Mouse (Mus musculus): ENCODE results near the gene Snrpb2.

The Snrpb2 gene

GRCm38 (mm10) chr2:143089866-143090265 is 27.0 kb downstream of the Snrpb2 start:
- ATAC-seq (ENCODE audit: insufficient number of reproducible peaks, low FRiP score, low TSS enrichment), result no peak

DNA sequence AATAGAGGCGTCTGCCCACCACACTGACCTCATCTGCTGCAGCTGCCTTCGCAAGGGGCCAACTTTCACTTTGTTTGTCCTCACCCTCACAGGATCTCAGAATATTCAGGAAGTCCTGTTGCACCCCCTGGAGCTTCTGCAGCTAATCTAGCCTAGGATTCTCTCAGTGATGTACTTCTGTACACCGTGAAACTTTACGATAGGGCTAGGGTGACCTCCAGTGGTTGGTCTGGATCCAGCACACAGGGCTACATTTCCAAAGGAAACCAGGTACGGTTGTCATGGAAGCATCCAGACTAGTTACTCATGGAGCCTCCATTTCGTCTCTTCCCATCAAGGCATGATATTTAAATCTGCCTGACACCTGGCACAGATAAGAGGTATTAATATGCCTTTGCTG is 30.9 kb downstream of the Snrpb2 start:
- ATAC-seq (ENCODE audit: insufficient number of reproducible peaks, low FRiP score, low TSS enrichment), result peak; percentile 56; the same call in 1 of the 2 replicates

DNA sequence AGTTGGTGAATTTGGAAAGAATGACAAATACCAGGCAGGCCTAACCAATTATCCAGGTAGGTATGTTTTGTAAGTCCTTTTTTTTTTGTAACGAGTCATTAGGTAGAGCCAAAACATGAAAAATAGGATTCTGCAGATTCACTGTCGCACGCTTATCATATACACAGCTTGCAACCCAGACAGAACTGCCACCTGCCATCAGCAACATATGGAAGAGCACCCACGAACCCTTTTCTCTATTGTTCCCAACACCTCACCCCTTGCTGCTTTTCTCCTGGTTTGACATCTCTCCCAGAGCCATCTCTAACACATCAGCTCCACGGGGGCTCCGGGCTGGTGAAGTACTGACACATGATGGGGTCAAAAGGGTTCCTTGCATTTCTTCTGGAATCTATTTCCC is 31.9 kb downstream of the Snrpb2 start:
- ATAC-seq (ENCODE audit: insufficient number of reproducible peaks, low FRiP score, low TSS enrichment), result no peak

GRCm38 (mm10) chr2:143097170-143097569 is 34.3 kb downstream of the Snrpb2 start:
- no peak for ATAC-seq (ENCODE audit: insufficient number of reproducible peaks, low FRiP score, low TSS enrichment)

GRCm38 (mm10) chr2:143113859-143114258 is 51.0 kb downstream of the Snrpb2 start:
- ATAC-seq (ENCODE audit: insufficient number of reproducible peaks, low FRiP score, low TSS enrichment), result peak; percentile 47

- peak; percentile 36; the same call in 1 of the 2 replicates for ATAC-seq (ENCODE audit: insufficient number of reproducible peaks, low FRiP score, low TSS enrichment)
Measured at GRCm38 (mm10) chr2:143114716-143115115, 51.9 kb downstream of the Snrpb2 start.

DNA sequence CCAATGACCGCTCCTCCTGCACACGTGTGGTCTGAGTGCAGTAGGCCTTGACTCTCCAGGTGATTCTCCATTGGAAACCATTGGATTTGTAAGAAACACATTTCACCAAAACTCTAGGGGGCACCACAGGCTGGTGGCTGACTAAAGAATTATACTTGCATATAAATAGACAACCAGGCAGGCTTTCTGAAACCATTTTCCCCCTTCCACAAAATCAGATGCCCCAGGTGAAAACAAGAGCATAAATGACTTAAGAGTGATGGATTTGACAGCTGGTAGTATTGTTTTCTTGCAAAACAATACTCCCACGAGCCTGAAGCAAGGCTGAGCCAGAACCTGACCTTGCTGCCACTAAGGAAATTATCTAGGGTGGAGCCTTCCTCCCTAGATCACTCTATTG is 54.6 kb downstream of the Snrpb2 start:
- no peak for ATAC-seq (ENCODE audit: insufficient number of reproducible peaks, low FRiP score, low TSS enrichment)

DNA sequence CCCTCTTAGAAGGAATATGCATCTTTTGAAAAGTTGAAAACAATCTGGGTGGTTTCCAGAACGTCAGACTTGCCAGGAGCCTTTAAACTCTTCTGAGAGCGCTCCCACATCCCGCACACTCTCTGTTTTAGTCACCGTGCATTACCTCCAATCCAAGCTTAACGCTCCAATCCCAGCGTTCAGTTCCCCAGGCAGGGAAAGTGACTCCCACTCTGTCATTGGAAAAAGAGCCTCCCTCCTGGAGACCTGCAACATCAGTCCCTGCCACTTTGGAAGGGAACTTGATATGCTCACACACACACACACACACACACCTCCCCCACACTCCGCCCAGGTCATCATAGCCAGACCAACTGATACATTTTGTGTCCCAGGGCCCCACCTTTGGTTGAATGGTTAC is 55.4 kb downstream of the Snrpb2 start:
- no peak for ATAC-seq (ENCODE audit: insufficient number of reproducible peaks, low FRiP score, low TSS enrichment)

Measured in cerebellum, adult (tissue).